Mouse (Mus musculus) embryonic facial prominence, embryonic 12.5 days (tissue): Measurements from ENCODE around the gene Prpf19. TPM values are rescaled to one million over a fixed set of nuclear protein-coding genes. Genes with fewer than 3 reads are reported as not detected.

ENCODE experiments used
- ATAC-seq: fragments of 200-750 bp; cut with Nextera tagmentation; 2 replicates; pipeline ENCODE4 v1.8.0; 2017; ENCODE audit not compliant: insufficient number of reproducible peaks, insufficient read depth, low FRiP score, low TSS enrichment
- H3K27ac ChIP-seq: fragments of 300-500 bp; sonication (generic); 2 replicates; pipeline ENCODE4 v1.5.1; 2016; ENCODE audit warnings: mild to moderate bottlenecking
- H3K27me3 ChIP-seq: fragments of 300-500 bp; sonication (generic); 2 replicates; pipeline ENCODE4 v1.6.1; 2016; ENCODE audit warnings: mild to moderate bottlenecking, moderate library complexity
- H3K36me3 ChIP-seq: fragments of 300-500 bp; sonication (generic); 2 replicates; pipeline ENCODE4 v1.6.1; 2016; ENCODE audit warnings: mild to moderate bottlenecking
- H3K4me1 ChIP-seq: fragments of 300-500 bp; sonication (generic); 2 replicates; pipeline ENCODE4 v1.6.1; 2016
- H3K4me2 ChIP-seq: fragments of 300-500 bp; sonication (generic); replicated peaks from 2 replicates; pipeline ENCODE4 v1.6.1; 2016; ENCODE audit warnings: mild to moderate bottlenecking, moderate library complexity
- H3K4me3 ChIP-seq: fragments of 300-500 bp; sonication (generic); 2 replicates; pipeline ENCODE4 v1.5.1; 2016; ENCODE audit warnings: mild to moderate bottlenecking
- H3K9ac ChIP-seq: fragments of 300-500 bp; sonication (generic); 2 replicates; pipeline ENCODE4 v1.6.1; 2016; ENCODE audit warnings: mild to moderate bottlenecking, moderate library complexity
- H3K9me3 ChIP-seq: fragments of 300-500 bp; sonication (generic); 2 replicates; pipeline ENCODE4 v1.6.1; 2016; ENCODE audit warnings: mild to moderate bottlenecking, moderate library complexity
- WGBS: fragments of 180-500 bp; shearing (Covaris S2); methylation state at CpG from one replicate; pipeline ENCODE4 v1.1.7; 2016; 5-methylcytosine and 5-hydroxymethylcytosine counted together
- polyA plus RNA-seq: library from polyadenylated mRNA; unstranded; fragments of >200 nt; fragmentation: Nextera tagmentation; extraction: Ambion mirVana; gene quantifications from 2 replicates; pipeline ENCODE4 v1.2.1, GENCODE M21; 2016

Prpf19 gene
- polyA plus RNA-seq, 1 experiment from 2014 or later: 41.5 TPM

- Histone ChIP-seq H3K9me3 (no peaks in the 10 kb centered on the region), H3K27me3 (no peaks in the 10 kb centered on the region), H3K27ac (no peak overlapping the region), H3K4me3 (no peak overlapping the region), H3K9ac (no peak overlapping the region), H3K4me1 (peaks cover 26% of the 10 kb centered on the region), H3K4me2 (no peak overlapping the region), H3K36me3 (peaks cover 43% of the 10 kb centered on the region)
- WGBS: 86% methylated on average over 3 of the region's 3 CpGs
- ATAC-seq: no peak
These were observed 48.9 kb downstream of the Prpf19 start for GRCm38 (mm10) chr19:10943955-10944354.

GRCm38 (mm10) chr19:10946506-10946905, 51.5 kb downstream of the Prpf19 start:
- Histone ChIP-seq H3K27me3 (no peaks in the 10 kb centered on the region), H3K27ac (no peak overlapping the region), H3K9me3 (no peaks in the 10 kb centered on the region), H3K9ac (no peak overlapping the region), H3K4me1 (peaks cover 25% of the 10 kb centered on the region), H3K4me2 (peak overlapping the region; percentile 100), H3K36me3 (peaks cover 43% of the 10 kb centered on the region), H3K4me3 (0 out of 2 replicates have a peak overlapping the region, but pooled peaks have one; percentile 2)
- WGBS: 88% methylated on average over 3 of the region's 3 CpGs
- no peak for ATAC-seq

- WGBS: 89% methylated on average over 5 of the region's 5 CpGs
- peaks cover 30% of the 10 kb centered on the region for H3K4me1 ChIP-seq
- peak overlapping the region; percentile 100 for H3K4me2 ChIP-seq
- H3K27me3 ChIP-seq: no peaks in the 10 kb centered on the region
- H3K36me3 ChIP-seq: peaks cover 39% of the 10 kb centered on the region
- H3K27ac ChIP-seq: no peak overlapping the region
- ATAC-seq: no peak
- no peaks in the 10 kb centered on the region for H3K9me3 ChIP-seq
- H3K9ac ChIP-seq: peak overlapping the region; percentile 84
- H3K4me3 ChIP-seq: peak overlapping the region; percentile 87
These were observed 52.2 kb downstream of the Prpf19 start for GRCm38 (mm10) chr19:10947219-10947618.

- Histone ChIP-seq H3K9ac (peak overlapping the region; percentile 84), H3K27ac (no peak overlapping the region), H3K4me1 (peaks cover 30% of the 10 kb centered on the region), H3K36me3 (peaks cover 29% of the 10 kb centered on the region), H3K9me3 (no peaks in the 10 kb centered on the region), H3K4me2 (peak overlapping the region; percentile 100), H3K4me3 (peak overlapping the region; percentile 87), H3K27me3 (peaks cover 3% of the 10 kb centered on the region; the same call in 1 of the 2 replicates)
- WGBS: under 1% methylated on average over 20 of the region's 20 CpGs
- no peak for ATAC-seq
These were observed 53.4 kb downstream of the Prpf19 start for GRCm38 (mm10) chr19:10948416-10948815.

GRCm38 (mm10) chr19:10949112-10949511, 54.1 kb downstream of the Prpf19 start, which contains the start of gene Ccdc86:
TSS of gene Ccdc86 (minus strand) at chr19:10949266.
- WGBS: under 1% methylated on average over 30 of the region's 30 CpGs
- Histone ChIP-seq H3K9me3 (no peaks in the 10 kb centered on the region), H3K27ac (peak within 1 kb of the TSS; percentile 50; the same call in 1 of the 2 replicates), H3K4me2 (peak within 1 kb of the TSS; percentile 100), H3K36me3 (peaks cover 22% of the 10 kb centered on the region), H3K27me3 (peaks cover 3% of the 10 kb centered on the region; the same call in 1 of the 2 replicates), H3K4me3 (peak within 1 kb of the TSS; percentile 87), H3K4me1 (peaks cover 30% of the 10 kb centered on the region), H3K9ac (peak within 1 kb of the TSS; percentile 84)
- ATAC-seq: peak; percentile 92

GRCm38 (mm10) chr19:10949558-10949957, 54.5 kb downstream of the Prpf19 start:
- H3K4me3 ChIP-seq: peak overlapping the region; percentile 87
- peaks cover 17% of the 10 kb centered on the region for H3K36me3 ChIP-seq
- H3K9me3 ChIP-seq: no peaks in the 10 kb centered on the region
- 37% methylated on average over 9 of the region's 9 CpGs for WGBS
- H3K27me3 ChIP-seq: peaks cover 3% of the 10 kb centered on the region; the same call in 1 of the 2 replicates
- peak overlapping the region; percentile 100 for H3K4me2 ChIP-seq
- H3K9ac ChIP-seq: peak overlapping the region; percentile 24; the same call in 1 of the 2 replicates
- H3K27ac ChIP-seq: peak overlapping the region; percentile 50; the same call in 1 of the 2 replicates
- H3K4me1 ChIP-seq: peaks cover 30% of the 10 kb centered on the region
- no peak for ATAC-seq

GRCm38 (mm10) chr19:10952021-10952939, 57.2 kb downstream of the Prpf19 start:
- WGBS: 68% methylated on average over 11 of the region's 11 CpGs
- Histone ChIP-seq H3K27ac (peak overlapping the region; percentile 37; the same call in 1 of the 2 replicates), H3K4me1 (peaks cover 20% of the 10 kb centered on the region), H3K36me3 (no peaks in the 10 kb centered on the region), H3K27me3 (peaks cover 3% of the 10 kb centered on the region; the same call in 1 of the 2 replicates), H3K9me3 (no peaks in the 10 kb centered on the region), H3K4me2 (no peak overlapping the region), H3K4me3 (no peak overlapping the region), H3K9ac (no peak overlapping the region)
- ATAC-seq: peak; percentile 30; the same call in 1 of the 2 replicates

Other genes starting within 250 kb of the Prpf19 start
- gene Pga5, start 217.2 kb upstream of the Prpf19 start, polyA plus RNA-seq: not detected in 2 replicates
- gene Vps37c, start 206.5 kb upstream of the Prpf19 start, polyA plus RNA-seq: 34.9 and 35.0 TPM in 2 replicates
- gene Cd5, start 156.2 kb upstream of the Prpf19 start, polyA plus RNA-seq: 0.22 and 0.27 TPM in 2 replicates
- 0.09 TPM in 1 of 2 replicates, not detected in the other for gene Cd6, start 65.2 kb upstream of the Prpf19 start, polyA plus RNA-seq
- gene Slc15a3, start 55.5 kb upstream of the Prpf19 start, polyA plus RNA-seq: 0.27 and 0.32 TPM in 2 replicates
- gene Tmem132a, start 25.3 kb upstream of the Prpf19 start, polyA plus RNA-seq: 130 and 135 TPM in 2 replicates
- 73.2 and 75.8 TPM in 2 replicates for gene Tmem109, start 13.2 kb upstream of the Prpf19 start, polyA plus RNA-seq
- 0.10 TPM in 1 of 2 replicates, not detected in the other for gene Zp1, start 25.4 kb downstream of the Prpf19 start, polyA plus RNA-seq
- 0.14 and 0.18 TPM in 2 replicates for gene Ptgdr2, start 41.9 kb downstream of the Prpf19 start, polyA plus RNA-seq
- gene Ccdc86, start 54.0 kb downstream of the Prpf19 start, polyA plus RNA-seq: 32.3 and 32.8 TPM in 2 replicates
- not detected in 2 replicates for gene Ms4a10, start 79.4 kb downstream of the Prpf19 start, polyA plus RNA-seq
- not detected in 2 replicates for gene Ms4a15, start 98.0 kb downstream of the Prpf19 start, polyA plus RNA-seq
- not detected in 2 replicates for gene Ms4a18, start 122.8 kb downstream of the Prpf19 start, polyA plus RNA-seq
- gene Ms4a8a, start 185.9 kb downstream of the Prpf19 start, polyA plus RNA-seq: not detected in 2 replicates
- not detected in 2 replicates for gene 1700017D01Rik, start 235.6 kb downstream of the Prpf19 start, polyA plus RNA-seq